Mouse (Mus musculus): ENCODE data around the gene 1700016K19Rik. TPM values are rescaled to one million over a fixed set of nuclear protein-coding genes. Genes with fewer than 3 reads are reported as not detected.

The 1700016K19Rik gene
- polyA plus RNA-seq, 1 experiment, result not detected

DNA sequence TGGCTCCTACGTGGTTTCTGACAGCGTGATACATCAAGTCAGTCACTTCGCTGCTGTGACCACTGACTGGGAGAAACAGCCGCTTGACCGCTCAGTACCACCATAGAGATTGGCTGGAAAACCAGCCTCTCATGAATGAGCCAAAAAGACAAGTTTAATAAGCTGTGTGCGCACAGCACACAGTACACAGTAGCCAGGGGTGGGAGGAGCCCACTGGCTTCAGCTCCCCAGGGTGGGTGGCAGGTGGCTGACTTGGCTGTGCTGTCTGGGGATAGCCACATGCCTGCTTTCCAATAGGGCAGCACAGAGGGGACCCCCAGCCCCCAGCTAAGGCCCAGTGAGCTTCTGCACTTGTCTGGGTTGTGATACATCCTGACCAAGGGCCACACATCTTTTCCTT lies 44.8 kb downstream of the 1700016K19Rik start:
- H3K36me3 ChIP-seq (ENCODE audit: control insufficient read depth, insufficient read depth), result no peaks in the 10 kb centered on the region
- no peaks in the 10 kb centered on the region for H3K79me2 ChIP-seq (ENCODE audit: control insufficient read depth, insufficient read depth)
- no peaks in the 10 kb centered on the region for H3K79me3 ChIP-seq (ENCODE audit: low read depth)
- H3ac ChIP-seq (ENCODE audit: control insufficient read depth, insufficient read length, low read depth), result no peak overlapping the region
- H3K4me3 ChIP-seq (ENCODE audit: insufficient read depth, poor library complexity, severe bottlenecking), result no peak overlapping the region
- no peaks in the 10 kb centered on the region for H3K27me3 ChIP-seq (ENCODE audit: control insufficient read depth, insufficient read depth, insufficient read length)
- no peak for TF ChIP-seq CTCF (IDR thresholded peaks at IDR 0.05; ENCODE audit: control insufficient read depth, insufficient read depth, insufficient read length)
- no peak for TF ChIP-seq FOSL1 (IDR thresholded peaks at IDR 0.05; ENCODE audit: insufficient read depth, low read length, poor library complexity, severe bottlenecking)
- no peak for TF ChIP-seq CEBPB (IDR thresholded peaks at IDR 0.05; ENCODE audit: low read depth)
- no peak for TF ChIP-seq MYOG (IDR thresholded peaks at IDR 0.05; ENCODE audit: control insufficient read depth, extremely low read depth, insufficient read length)
- TF ChIP-seq MAX (IDR thresholded peaks at IDR 0.05), result no peak
- TF ChIP-seq USF1 (IDR thresholded peaks at IDR 0.05; ENCODE audit: low read depth), result no peak
- no peak for TF ChIP-seq MYOD1 (IDR thresholded peaks at IDR 0.05; ENCODE audit: control insufficient read depth, insufficient read length, low read depth)

DNA sequence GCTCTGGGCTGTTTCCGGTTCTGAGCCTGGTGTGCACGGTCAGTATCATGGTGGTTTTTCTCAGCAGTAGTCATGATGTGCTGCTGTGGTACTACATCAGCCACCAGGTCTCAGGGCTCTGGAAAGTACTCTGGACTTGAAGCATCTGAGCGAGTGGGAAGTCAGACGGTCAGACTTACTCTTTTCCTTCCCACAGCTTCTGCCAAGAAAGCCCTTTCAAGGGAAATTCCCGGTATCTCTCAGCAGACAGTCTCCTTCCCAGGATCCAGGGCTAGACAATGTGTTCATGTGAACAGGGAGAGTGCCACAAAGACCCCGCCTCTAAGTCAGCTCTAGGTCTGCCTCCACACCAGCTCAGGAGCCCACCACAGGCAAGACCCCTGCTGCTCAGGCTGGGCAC lies 45.7 kb downstream of the 1700016K19Rik start:
- Histone ChIP-seq H3K36me3 (ENCODE audit: control insufficient read depth, insufficient read depth) (no peaks in the 10 kb centered on the region), H3K4me3 (ENCODE audit: insufficient read depth, poor library complexity, severe bottlenecking) (no peak overlapping the region), H3ac (ENCODE audit: control insufficient read depth, insufficient read length, low read depth) (no peak overlapping the region), H3K79me3 (ENCODE audit: low read depth) (no peaks in the 10 kb centered on the region), H3K79me2 (ENCODE audit: control insufficient read depth, insufficient read depth) (no peaks in the 10 kb centered on the region), H3K27me3 (ENCODE audit: control insufficient read depth, insufficient read depth, insufficient read length) (no peaks in the 10 kb centered on the region)
- TF ChIP-seq CTCF (IDR thresholded peaks at IDR 0.05; ENCODE audit: control insufficient read depth, insufficient read depth, insufficient read length), result no peak
- TF ChIP-seq MAX (IDR thresholded peaks at IDR 0.05), result no peak
- TF ChIP-seq FOSL1 (IDR thresholded peaks at IDR 0.05; ENCODE audit: insufficient read depth, low read length, poor library complexity, severe bottlenecking), result no peak
- no peak for TF ChIP-seq USF1 (IDR thresholded peaks at IDR 0.05; ENCODE audit: low read depth)
- TF ChIP-seq MYOD1 (IDR thresholded peaks at IDR 0.05; ENCODE audit: control insufficient read depth, insufficient read length, low read depth), result no peak
- TF ChIP-seq CEBPB (IDR thresholded peaks at IDR 0.05; ENCODE audit: low read depth), result no peak
- TF ChIP-seq MYOG (IDR thresholded peaks at IDR 0.05; ENCODE audit: control insufficient read depth, extremely low read depth, insufficient read length), result no peak

DNA sequence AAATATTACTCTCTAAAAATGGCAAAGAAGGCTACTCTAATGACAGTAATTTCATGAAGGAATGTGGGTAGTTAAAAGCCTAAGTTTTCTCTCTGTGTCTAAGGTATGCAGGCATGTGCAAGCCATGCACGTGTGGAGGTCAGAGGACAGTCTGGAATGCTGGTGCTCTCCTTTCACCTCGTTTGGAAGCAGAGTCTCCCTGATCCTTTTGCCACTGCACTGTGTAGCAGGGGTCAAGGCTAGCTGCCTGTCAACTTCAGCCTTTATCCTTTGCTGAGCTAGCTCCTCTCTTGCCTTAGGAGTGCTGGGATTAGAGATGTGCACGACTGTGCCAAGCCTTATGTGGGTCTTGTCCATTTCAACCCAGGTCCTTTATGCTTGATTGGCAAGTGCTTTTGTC lies 50.8 kb downstream of the 1700016K19Rik start:
- H3K4me3 ChIP-seq (ENCODE audit: insufficient read depth, poor library complexity, severe bottlenecking), result no peak overlapping the region
- H3K79me2 ChIP-seq (ENCODE audit: control insufficient read depth, insufficient read depth), result no peaks in the 10 kb centered on the region
- no peaks in the 10 kb centered on the region for H3K27me3 ChIP-seq (ENCODE audit: control insufficient read depth, insufficient read depth, insufficient read length)
- H3ac ChIP-seq (ENCODE audit: control insufficient read depth, insufficient read length, low read depth), result no peak overlapping the region
- TF ChIP-seq MYOD1 (IDR thresholded peaks at IDR 0.05; ENCODE audit: control insufficient read depth, insufficient read length, low read depth), result no peak
- no peak for TF ChIP-seq CEBPB (IDR thresholded peaks at IDR 0.05; ENCODE audit: low read depth)
- no peak for TF ChIP-seq CTCF (IDR thresholded peaks at IDR 0.05; ENCODE audit: control insufficient read depth, insufficient read depth, insufficient read length)
- no peaks in the 10 kb centered on the region for H3K36me3 ChIP-seq (ENCODE audit: control insufficient read depth, insufficient read depth)
- no peaks in the 10 kb centered on the region for H3K79me3 ChIP-seq (ENCODE audit: low read depth)

DNA sequence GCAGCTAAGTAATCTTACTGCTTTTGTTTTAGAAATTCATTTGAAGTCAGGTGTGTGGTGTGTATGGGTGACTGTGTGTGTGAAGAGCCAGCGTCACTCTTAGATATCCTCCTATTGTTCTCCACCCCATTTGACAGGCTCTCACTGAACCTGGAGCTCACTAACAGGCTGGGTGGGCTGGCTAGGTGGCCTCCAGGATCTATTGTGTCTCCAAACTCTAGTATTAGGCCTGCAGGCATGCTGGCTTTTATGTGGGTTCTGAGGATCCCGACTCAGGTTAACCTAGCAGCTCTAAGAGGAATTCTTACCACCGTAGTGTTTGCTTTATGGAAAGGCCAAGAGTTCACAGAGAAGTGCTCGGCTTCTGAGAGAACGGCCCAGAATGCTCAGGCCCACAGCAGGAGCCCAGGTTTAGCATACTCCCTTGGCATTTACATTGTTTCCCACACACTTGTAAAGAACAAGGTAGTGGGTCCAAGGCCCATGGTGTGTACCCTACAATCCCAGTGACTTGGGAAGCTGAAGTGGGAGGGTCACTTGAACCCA lies 51.3 kb downstream of the 1700016K19Rik start:
- no peaks in the 10 kb centered on the region for H3K79me2 ChIP-seq (ENCODE audit: control insufficient read depth, insufficient read depth)
- no peaks in the 10 kb centered on the region for H3K36me3 ChIP-seq (ENCODE audit: control insufficient read depth, insufficient read depth)
- no peak overlapping the region for H3K4me3 ChIP-seq (ENCODE audit: insufficient read depth, poor library complexity, severe bottlenecking)
- H3K27me3 ChIP-seq (ENCODE audit: control insufficient read depth, insufficient read depth, insufficient read length), result no peaks in the 10 kb centered on the region
- H3K79me3 ChIP-seq (ENCODE audit: low read depth), result no peaks in the 10 kb centered on the region
- H3ac ChIP-seq (ENCODE audit: control insufficient read depth, insufficient read length, low read depth), result no peak overlapping the region
- TF ChIP-seq MYOD1 (IDR thresholded peaks at IDR 0.05; ENCODE audit: control insufficient read depth, insufficient read length, low read depth) (no peak), MYOG (IDR thresholded peaks at IDR 0.05; ENCODE audit: control insufficient read depth, extremely low read depth, insufficient read length) (no peak), FOSL1 (IDR thresholded peaks at IDR 0.05; ENCODE audit: insufficient read depth, low read length, poor library complexity, severe bottlenecking) (no peak), MAX (IDR thresholded peaks at IDR 0.05) (no peak), CTCF (IDR thresholded peaks at IDR 0.05; ENCODE audit: control insufficient read depth, insufficient read depth, insufficient read length) (no peak), USF1 (IDR thresholded peaks at IDR 0.05; ENCODE audit: low read depth) (no peak), CEBPB (IDR thresholded peaks at IDR 0.05; ENCODE audit: low read depth) (no peak)

DNA sequence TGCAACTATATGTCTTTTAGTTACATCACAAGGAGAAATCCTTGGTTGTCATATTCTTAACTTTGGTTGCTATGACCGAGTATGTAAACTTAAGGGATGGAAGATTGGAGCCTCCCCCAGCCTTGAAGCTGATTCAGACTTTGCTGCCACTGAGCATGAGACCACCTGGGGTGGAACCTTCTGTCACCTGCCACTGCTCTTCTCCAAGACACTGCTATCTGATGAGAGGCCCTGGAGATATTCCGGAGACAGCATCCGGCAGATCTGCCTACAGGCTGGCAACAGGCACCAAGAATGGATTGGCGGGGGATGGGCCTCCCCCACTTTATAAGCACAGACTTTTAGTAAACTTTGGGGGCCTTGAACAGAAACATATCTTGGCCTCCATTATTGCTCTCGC lies 52.8 kb downstream of the 1700016K19Rik start:
- Histone ChIP-seq H3K79me3 (ENCODE audit: low read depth) (no peaks in the 10 kb centered on the region), H3K79me2 (ENCODE audit: control insufficient read depth, insufficient read depth) (no peaks in the 10 kb centered on the region), H3K36me3 (ENCODE audit: control insufficient read depth, insufficient read depth) (no peaks in the 10 kb centered on the region), H3K27me3 (ENCODE audit: control insufficient read depth, insufficient read depth, insufficient read length) (no peaks in the 10 kb centered on the region), H3ac (ENCODE audit: control insufficient read depth, insufficient read length, low read depth) (no peak overlapping the region), H3K4me3 (ENCODE audit: insufficient read depth, poor library complexity, severe bottlenecking) (no peak overlapping the region)
- TF ChIP-seq MYOG (IDR thresholded peaks at IDR 0.05; ENCODE audit: control insufficient read depth, extremely low read depth, insufficient read length), result no peak
- no peak for TF ChIP-seq CEBPB (IDR thresholded peaks at IDR 0.05; ENCODE audit: low read depth)
- no peak for TF ChIP-seq MYOD1 (IDR thresholded peaks at IDR 0.05; ENCODE audit: control insufficient read depth, insufficient read length, low read depth)
- TF ChIP-seq FOSL1 (IDR thresholded peaks at IDR 0.05; ENCODE audit: insufficient read depth, low read length, poor library complexity, severe bottlenecking), result no peak
- TF ChIP-seq CTCF (IDR thresholded peaks at IDR 0.05; ENCODE audit: control insufficient read depth, insufficient read depth, insufficient read length), result no peak

Other genes with a start within 250 kb of the 1700016K19Rik start
- gene Doc2b, start 203.9 kb upstream of the 1700016K19Rik start, polyA plus RNA-seq (2012; fragmentation: generic; extraction: Trizol), result 0.04 TPM
- gene Rph3al, start 61.5 kb upstream of the 1700016K19Rik start, polyA plus RNA-seq (2012; fragmentation: generic; extraction: Trizol), result 0.11 TPM
- 8.0 TPM for gene Rflnb, start 27.9 kb downstream of the 1700016K19Rik start, polyA plus RNA-seq (2012; fragmentation: generic; extraction: Trizol)
- gene Vps53, start 179.7 kb downstream of the 1700016K19Rik start, polyA plus RNA-seq (2012; fragmentation: generic; extraction: Trizol), result 29.2 TPM
- gene Fam57a, start 179.8 kb downstream of the 1700016K19Rik start, polyA plus RNA-seq (2012; fragmentation: generic; extraction: Trizol), result 21.4 TPM
- 0.46 TPM for gene Dbil5, start 217.7 kb downstream of the 1700016K19Rik start, polyA plus RNA-seq (2012; fragmentation: generic; extraction: Trizol)
- 19.4 TPM for gene Gemin4, start 217.8 kb downstream of the 1700016K19Rik start, polyA plus RNA-seq (2012; fragmentation: generic; extraction: Trizol)
- 20.9 TPM for gene Mrm3, start 243.8 kb downstream of the 1700016K19Rik start, polyA plus RNA-seq (2012; fragmentation: generic; extraction: Trizol)
- gene Glod4, start 243.8 kb downstream of the 1700016K19Rik start, polyA plus RNA-seq (2012; fragmentation: generic; extraction: Trizol), result 34.2 TPM

Measured in C2C12 (cell line).